Mouse (Mus musculus) stomach, postnatal 0 days (tissue): ENCODE measurements at regions not wholly inside any gene's neighbourhood (a gene's known extent, or its start where the extent isn't known, plus 50 kb on each side); places are given as distances from the start of the nearest gene placed in this dataset.

Experiments used
- CTCF ChIP-seq: IDR thresholded peaks from 2 replicates; pipeline ENCODE4 v1.5.1; 2016; ENCODE audit warnings: antibody characterized with exemption, low read depth, mild to moderate bottlenecking, moderate library complexity
- EP300 ChIP-seq: optimal IDR thresholded peaks from 2 replicates; pipeline ENCODE3; 2016; ENCODE audit warnings: antibody characterized with exemption

- TF ChIP-seq CTCF (no peak), EP300 (no peak)
These were observed 291.5 kb upstream of the Sall1 start for GRCm38 (mm10) chr8:89335416-89335815.
